Mouse (Mus musculus) left cerebral cortex, adult 8-10 months (tissue): ENCODE measurements around the gene Rtp4. TPM values are rescaled to one million over a fixed set of nuclear protein-coding genes. Genes with fewer than 3 reads are reported as not detected.

ENCODE experiments used
- DNase-seq, 2 experiments: peaks; one replicate each; pipeline ENCODE4 v3.0.0; 2022; ENCODE audit warnings: low spot score in 2 of 2
- total RNA-seq, 4 experiments: library from RNA; stranded (reverse); gene quantifications; 2 replicates each; pipeline ENCODE4 v1.2.4; 2022

Rtp4 gene
- total RNA-seq, 4 experiments from 2014 or later, result 1.6 to 4.6 (median 2.8) TPM

- DNase-seq, result no peak
Observed at GRCm38 (mm10) chr16:23513401-23513800, 6.7 kb upstream of the Rtp4 start.

- no peak for DNase-seq
Observed at GRCm38 (mm10) chr16:23515766-23516165, 4.3 kb upstream of the Rtp4 start.

GRCm38 (mm10) chr16:23516606-23517005 lies 3.5 kb upstream of the Rtp4 start:
- DNase-seq, result no peak

- no peak for DNase-seq
Observed at GRCm38 (mm10) chr16:23517230-23517629, 2.9 kb upstream of the Rtp4 start.

- no peak for DNase-seq
Observed at GRCm38 (mm10) chr16:23517754-23518566, 2.1 kb upstream of the Rtp4 start.

- no peak for DNase-seq
Observed at GRCm38 (mm10) chr16:23518567-23519369, 1.3 kb upstream of the Rtp4 start.

GRCm38 (mm10) chr16:23519771-23520170 lies 320 bp upstream of the Rtp4 start:
- DNase-seq, result no peak

- no peak for DNase-seq
Observed at GRCm38 (mm10) chr16:23521092-23521491, 1.0 kb downstream of the Rtp4 start.

- no peak for DNase-seq
Observed at GRCm38 (mm10) chr16:23522081-23522480, 2.0 kb downstream of the Rtp4 start.

- DNase-seq, result no peak
Observed at GRCm38 (mm10) chr16:23529186-23529585, 9.1 kb downstream of the Rtp4 start.

- DNase-seq, result no peak
Observed at GRCm38 (mm10) chr16:23533707-23534106, 13.6 kb downstream of the Rtp4 start.

GRCm38 (mm10) chr16:23541046-23541445 lies 21.0 kb downstream of the Rtp4 start:
- no peak for DNase-seq

- DNase-seq, result no peak
Observed at GRCm38 (mm10) chr16:23542866-23543265, 22.8 kb downstream of the Rtp4 start.

GRCm38 (mm10) chr16:23544361-23544760 lies 24.3 kb downstream of the Rtp4 start:
- no peak for DNase-seq

- no peak for DNase-seq
Observed at GRCm38 (mm10) chr16:23547783-23548182, 27.7 kb downstream of the Rtp4 start.

GRCm38 (mm10) chr16:23550346-23550980 lies 30.4 kb downstream of the Rtp4 start:
- DNase-seq, result peak; percentile 32 to 34

GRCm38 (mm10) chr16:23550981-23551582 lies 31.0 kb downstream of the Rtp4 start:
- no peak for DNase-seq

- DNase-seq, result no peak
Observed at GRCm38 (mm10) chr16:23554673-23555072, 34.6 kb downstream of the Rtp4 start.

- no peak for DNase-seq
Observed at GRCm38 (mm10) chr16:23557195-23557594, 37.1 kb downstream of the Rtp4 start.

- DNase-seq, result no peak
Observed at GRCm38 (mm10) chr16:23557669-23558068, 37.6 kb downstream of the Rtp4 start.

GRCm38 (mm10) chr16:23568369-23568958 lies 48.4 kb downstream of the Rtp4 start:
- DNase-seq, result no peak
